Mouse (Mus musculus) urinary bladder, adult 18-20 months (tissue): ENCODE measurements around the gene Gss.
"Not testable (repeated sequence)": the region's sequence is repeated elsewhere in the genome, so short reads cannot be mapped to it uniquely, and the experiment has no call there.

Source experiments
- DNase-seq, 2 experiments: peaks; one replicate each; pipeline ENCODE4 v3.0.0; 2022; ENCODE audit warnings: low spot score in 2 of 2, mixed read lengths in 2 of 2

The Gss gene

GRCm38 (mm10) chr2:155574700-155575099 is 17.9 kb downstream of the Gss start:
- DNase-seq = no peak

- DNase-seq = no peak
Measured at GRCm38 (mm10) chr2:155573996-155574395, 18.6 kb downstream of the Gss start.

GRCm38 (mm10) chr2:155573001-155573400 is 19.6 kb downstream of the Gss start:
- no peak for DNase-seq

- DNase-seq = no peak
Measured at GRCm38 (mm10) chr2:155569223-155569807, 23.3 kb downstream of the Gss start.

- DNase-seq = no peak
Measured at GRCm38 (mm10) chr2:155567751-155568150, 24.9 kb downstream of the Gss start.

- DNase-seq = peak; percentile 15 to 48
Measured at GRCm38 (mm10) chr2:155562934-155563333, 29.7 kb downstream of the Gss start.

- DNase-seq = no peak
Measured at GRCm38 (mm10) chr2:155562209-155562608, 30.4 kb downstream of the Gss start.

- DNase-seq = no peak
Measured at GRCm38 (mm10) chr2:155554426-155554985, 38.1 kb downstream of the Gss start.

GRCm38 (mm10) chr2:155552949-155553354 is 39.7 kb downstream of the Gss start:
- DNase-seq = no peak

- no peak for DNase-seq
Measured at GRCm38 (mm10) chr2:155552336-155552735, 40.3 kb downstream of the Gss start.

- DNase-seq = no peak
Measured at GRCm38 (mm10) chr2:155546955-155547354, 45.7 kb downstream of the Gss start.

- no peak for DNase-seq
Measured at GRCm38 (mm10) chr2:155540822-155541458, 51.7 kb downstream of the Gss start.

GRCm38 (mm10) chr2:155539696-155540095 is 52.9 kb downstream of the Gss start:
- no peak for DNase-seq

- DNase-seq = not testable (repeated sequence)
Measured at GRCm38 (mm10) chr2:155538463-155539057, 54.0 kb downstream of the Gss start.

GRCm38 (mm10) chr2:155537761-155538462 is 54.7 kb downstream of the Gss start:
- DNase-seq = no peak

- no peak for DNase-seq
Measured at GRCm38 (mm10) chr2:155536292-155536691, 56.3 kb downstream of the Gss start.

GRCm38 (mm10) chr2:155527367-155527766 is 65.2 kb downstream of the Gss start:
- DNase-seq = no peak

- no peak for DNase-seq
Measured at GRCm38 (mm10) chr2:155524378-155524777, 68.2 kb downstream of the Gss start.

GRCm38 (mm10) chr2:155523706-155524105 is 68.9 kb downstream of the Gss start:
- no peak for DNase-seq

GRCm38 (mm10) chr2:155518531-155519270 is 73.9 kb downstream of the Gss start:
- no peak for DNase-seq
